Mouse (Mus musculus): ENCODE measurements around the gene Hepacam2.
"Not testable (repeated sequence)": the region's sequence is repeated elsewhere in the genome, so short reads cannot be mapped to it uniquely, and the experiment has no call there.

Hepacam2 gene

GRCm38 (mm10) chr6:3498162-3498848 is at the start of gene Hepacam2, which contains the start of gene Vps50:
Hepacam2 (minus strand) TSS chr6:3498298.
Vps50 (plus strand) TSS chr6:3498382.
- peak; percentile 89 for DNase-seq

GRCm38 (mm10) chr6:3544970-3545369 is 46.9 kb upstream of the Hepacam2 start:
- no peak for DNase-seq

GRCm38 (mm10) chr6:3543862-3544261 is 45.8 kb upstream of the Hepacam2 start:
- DNase-seq = no peak

GRCm38 (mm10) chr6:3539470-3539869 is 41.4 kb upstream of the Hepacam2 start:
- DNase-seq = no peak

GRCm38 (mm10) chr6:3536048-3536447 is 38.0 kb upstream of the Hepacam2 start:
- DNase-seq = no peak

GRCm38 (mm10) chr6:3531445-3531844 is 33.3 kb upstream of the Hepacam2 start:
- DNase-seq = no peak

GRCm38 (mm10) chr6:3528198-3528597 is 30.1 kb upstream of the Hepacam2 start:
- no peak for DNase-seq

GRCm38 (mm10) chr6:3512611-3513010 is 14.5 kb upstream of the Hepacam2 start:
- no peak for DNase-seq

- DNase-seq = no peak
Measured at GRCm38 (mm10) chr6:3511612-3512011, 13.5 kb upstream of the Hepacam2 start.

GRCm38 (mm10) chr6:3511116-3511515 is 13.0 kb upstream of the Hepacam2 start:
- no peak for DNase-seq

- no peak for DNase-seq
Measured at GRCm38 (mm10) chr6:3509782-3510181, 11.7 kb upstream of the Hepacam2 start.

- DNase-seq = not testable (repeated sequence)
Measured at GRCm38 (mm10) chr6:3508151-3508550, 10.1 kb upstream of the Hepacam2 start.

GRCm38 (mm10) chr6:3507078-3507477 is 9.0 kb upstream of the Hepacam2 start:
- no peak for DNase-seq

GRCm38 (mm10) chr6:3505289-3505688 is 7.2 kb upstream of the Hepacam2 start:
- DNase-seq = no peak

- no peak for DNase-seq
Measured at GRCm38 (mm10) chr6:3500286-3500685, 2.2 kb upstream of the Hepacam2 start.

GRCm38 (mm10) chr6:3496210-3496609 is 1.9 kb downstream of the Hepacam2 start:
- no peak for DNase-seq

GRCm38 (mm10) chr6:3494285-3494684 is 3.8 kb downstream of the Hepacam2 start:
- no peak for DNase-seq

- no peak for DNase-seq
Measured at GRCm38 (mm10) chr6:3487355-3487754, 10.7 kb downstream of the Hepacam2 start.

GRCm38 (mm10) chr6:3485133-3485532 is 13.0 kb downstream of the Hepacam2 start:
- no peak for DNase-seq

GRCm38 (mm10) chr6:3481705-3482104 is 16.4 kb downstream of the Hepacam2 start:
- DNase-seq = no peak

GRCm38 (mm10) chr6:3479853-3480252 is 18.2 kb downstream of the Hepacam2 start:
- no peak for DNase-seq

GRCm38 (mm10) chr6:3476299-3476698 is 21.8 kb downstream of the Hepacam2 start:
- no peak for DNase-seq

GRCm38 (mm10) chr6:3470706-3471105 is 27.4 kb downstream of the Hepacam2 start:
- no peak for DNase-seq

GRCm38 (mm10) chr6:3468627-3469026 is 29.5 kb downstream of the Hepacam2 start:
- DNase-seq = no peak

- DNase-seq = no peak
Measured at GRCm38 (mm10) chr6:3463594-3463993, 34.5 kb downstream of the Hepacam2 start.

All from kidney, adult 18-20 months (tissue).